Mouse (Mus musculus): Measurements from ENCODE around the gene Coro6. TPM values are rescaled to one million over a fixed set of nuclear protein-coding genes. Genes with fewer than 3 reads are reported as not detected.

Gene Coro6
- total RNA-seq, 2 experiments from 2014 or later = 33.3 to 45.9 TPM

GRCm38 (mm10) chr11:77504377-77504776 lies 42.2 kb downstream of the Coro6 start:
- intact Hi-C loops (cut with DNase I) = loop anchor here (10.0 kb wide), 1 partner anchor 300 kb away; no protein-coding TSS in a partner anchor
- DNase-seq (ENCODE audit: low spot score in 2 of 2) = no peak

- intact Hi-C loops (cut with DNase I) = loop anchor here (5.0 to 10.0 kb wide), 2 partner anchors 122 to 299 kb away; no protein-coding TSS in a partner anchor
Observed at GRCm38 (mm10) chr11:77505291-77505980, 43.2 kb downstream of the Coro6 start.

GRCm38 (mm10) chr11:77506273-77506672 lies 44.1 kb downstream of the Coro6 start:
- DNase-seq (ENCODE audit: low spot score in 2 of 2) = no peak
- intact Hi-C loops (cut with DNase I) = loop anchor here (5.0 to 10.0 kb wide), 2 partner anchors 121 to 299 kb away; no protein-coding TSS in a partner anchor

More at GRCm38 (mm10) chr11:77505291-77505980, 43.2 kb downstream of the Coro6 start:
- no peak for DNase-seq (ENCODE audit: low spot score in 2 of 2)

- intact Hi-C loops (cut with DNase I) = loop anchor here (5.0 to 10.0 kb wide), 2 partner anchors 120 to 298 kb away; no protein-coding TSS in a partner anchor
- no peak for DNase-seq (ENCODE audit: low spot score in 2 of 2)
Observed at GRCm38 (mm10) chr11:77506941-77507340, 44.7 kb downstream of the Coro6 start.

GRCm38 (mm10) chr11:77507426-77507825 lies 45.2 kb downstream of the Coro6 start:
- intact Hi-C loops (cut with DNase I) = loop anchor here (5.0 to 10.0 kb wide), 2 partner anchors 120 to 297 kb away; no protein-coding TSS in a partner anchor
- DNase-seq (ENCODE audit: low spot score in 2 of 2) = no peak

- peak; percentile 83 to 85 for DNase-seq (ENCODE audit: low spot score in 2 of 2)
- intact Hi-C loops (cut with DNase I) = loop anchor here (5.0 to 10.0 kb wide), 2 partner anchors 119 to 296 kb away; no protein-coding TSS in a partner anchor
Observed at GRCm38 (mm10) chr11:77508068-77509021, 46.1 kb downstream of the Coro6 start.

- intact Hi-C loops (cut with DNase I) = no loop called here
- no peak for DNase-seq (ENCODE audit: low spot score in 2 of 2)
Observed at GRCm38 (mm10) chr11:77511336-77511735, 49.1 kb downstream of the Coro6 start.

GRCm38 (mm10) chr11:77512891-77513810 lies 50.9 kb downstream of the Coro6 start:
- intact Hi-C loops (cut with DNase I) = no loop called here
- DNase-seq (ENCODE audit: low spot score in 2 of 2) = peak; percentile 60 to 63

- DNase-seq (ENCODE audit: low spot score in 2 of 2) = no peak
- intact Hi-C loops (cut with DNase I) = no loop called here
Observed at GRCm38 (mm10) chr11:77513811-77514170, 51.6 kb downstream of the Coro6 start.

GRCm38 (mm10) chr11:77514281-77514831 lies 52.1 kb downstream of the Coro6 start:
- intact Hi-C loops (cut with DNase I) = no loop called here
- no peak for DNase-seq (ENCODE audit: low spot score in 2 of 2)

- intact Hi-C loops (cut with DNase I) = no loop called here
- DNase-seq (ENCODE audit: low spot score in 2 of 2) = peak; percentile 62 to 66
Observed at GRCm38 (mm10) chr11:77514832-77515636, 52.8 kb downstream of the Coro6 start, which contains the start of gene Abhd15. Gene Abhd15, plus strand, starts transcription at chr11:77515121.

- DNase-seq (ENCODE audit: low spot score in 2 of 2) = no peak
- intact Hi-C loops (cut with DNase I) = no loop called here
Observed at GRCm38 (mm10) chr11:77515637-77516552, 53.7 kb downstream of the Coro6 start, which contains the start of gene Trp53i13. Gene Trp53i13, minus strand, starts transcription at chr11:77515980.

- intact Hi-C loops (cut with DNase I) = no loop called here
- no peak for DNase-seq (ENCODE audit: low spot score in 2 of 2)
Observed at GRCm38 (mm10) chr11:77516553-77517425, 54.6 kb downstream of the Coro6 start.

GRCm38 (mm10) chr11:77518051-77518798 lies 56.0 kb downstream of the Coro6 start:
- DNase-seq (ENCODE audit: low spot score in 2 of 2) = no peak
- intact Hi-C loops (cut with DNase I) = no loop called here

GRCm38 (mm10) chr11:77519043-77519442 lies 56.8 kb downstream of the Coro6 start, which contains the start of gene Gm10392:
Gene Gm10392, minus strand, starts transcription at chr11:77519198.
- intact Hi-C loops (cut with DNase I) = no loop called here
- no peak for DNase-seq (ENCODE audit: low spot score in 2 of 2)

Measured in left cerebral cortex, postnatal 36 days (tissue).